Mouse (Mus musculus): Measurements from ENCODE around the gene S100a8. TPM values are rescaled to one million over a fixed set of nuclear protein-coding genes. Genes with fewer than 3 reads are reported as not detected.
A peak's percentile ranks its signal among the peaks of the same experiment; 100 is the strongest.

S100a8 gene
- under 1 TPM in 2 of 4 experiments, not detected in 2; 0.75 to 0.92 TPM for total RNA-seq (2022)

- no peak for DNase-seq (ENCODE audit: low spot score in 2 of 2)
These were observed at the start of gene S100a8 for GRCm38 (mm10) chr3:90668846-90669245. Gene S100a8 (plus strand): TSS chr3:90668978.

- DNase-seq (ENCODE audit: low spot score in 2 of 2), result no peak
These were observed 47.2 kb upstream of the S100a8 start for GRCm38 (mm10) chr3:90621552-90621951.

- DNase-seq (ENCODE audit: low spot score in 2 of 2), result peak in 1 of 2 experiments; percentile 36
These were observed 45.2 kb upstream of the S100a8 start for GRCm38 (mm10) chr3:90623435-90624071.

- DNase-seq (ENCODE audit: low spot score in 2 of 2), result no peak
These were observed 43.3 kb upstream of the S100a8 start for GRCm38 (mm10) chr3:90625496-90625895.

GRCm38 (mm10) chr3:90626266-90627021, 42.3 kb upstream of the S100a8 start:
- DNase-seq (ENCODE audit: low spot score in 2 of 2), result no peak

- DNase-seq (ENCODE audit: low spot score in 2 of 2), result no peak
These were observed 41.4 kb upstream of the S100a8 start for GRCm38 (mm10) chr3:90627366-90627765.

GRCm38 (mm10) chr3:90627807-90628206, 41.0 kb upstream of the S100a8 start:
- no peak for DNase-seq (ENCODE audit: low spot score in 2 of 2)

GRCm38 (mm10) chr3:90629298-90629697, 39.5 kb upstream of the S100a8 start:
- no peak for DNase-seq (ENCODE audit: low spot score in 2 of 2)

GRCm38 (mm10) chr3:90631984-90632383, 36.8 kb upstream of the S100a8 start:
- no peak for DNase-seq (ENCODE audit: low spot score in 2 of 2)

GRCm38 (mm10) chr3:90638511-90639275, 30.1 kb upstream of the S100a8 start:
- no peak for DNase-seq (ENCODE audit: low spot score in 2 of 2)

GRCm38 (mm10) chr3:90639511-90640154, 29.1 kb upstream of the S100a8 start:
- DNase-seq (ENCODE audit: low spot score in 2 of 2), result no peak

GRCm38 (mm10) chr3:90640981-90641380, 27.8 kb upstream of the S100a8 start:
- no peak for DNase-seq (ENCODE audit: low spot score in 2 of 2)

GRCm38 (mm10) chr3:90644220-90644619, 24.6 kb upstream of the S100a8 start:
- DNase-seq (ENCODE audit: low spot score in 2 of 2), result peak in 1 of 2 experiments; percentile 27

- no peak for DNase-seq (ENCODE audit: low spot score in 2 of 2)
These were observed 21.5 kb upstream of the S100a8 start for GRCm38 (mm10) chr3:90647291-90647690.

GRCm38 (mm10) chr3:90648981-90649380, 19.8 kb upstream of the S100a8 start:
- no peak for DNase-seq (ENCODE audit: low spot score in 2 of 2)

GRCm38 (mm10) chr3:90649832-90650231, 18.9 kb upstream of the S100a8 start:
- DNase-seq (ENCODE audit: low spot score in 2 of 2), result no peak

- peak; percentile 38 to 42 for DNase-seq (ENCODE audit: low spot score in 2 of 2)
These were observed 15.8 kb upstream of the S100a8 start for GRCm38 (mm10) chr3:90652878-90653508.

GRCm38 (mm10) chr3:90653717-90654116, 15.1 kb upstream of the S100a8 start, which contains the start of gene S100a7a:
Gene S100a7a (plus strand): TSS chr3:90654017.
- DNase-seq (ENCODE audit: low spot score in 2 of 2), result no peak

GRCm38 (mm10) chr3:90657405-90657804, 11.4 kb upstream of the S100a8 start:
- no peak for DNase-seq (ENCODE audit: low spot score in 2 of 2)

GRCm38 (mm10) chr3:90659364-90660044, 9.3 kb upstream of the S100a8 start:
- DNase-seq (ENCODE audit: low spot score in 2 of 2), result no peak
